Mouse (Mus musculus) left cerebral cortex, postnatal 14 days (tissue): ENCODE data around the gene Ankrd22. TPM values are rescaled to one million over a fixed set of nuclear protein-coding genes. Genes with fewer than 3 reads are reported as not detected.

ENCODE experiments used
- DNase-seq, 2 experiments: peaks; one replicate each; pipeline ENCODE4 v3.0.0; 2021 to 2022; ENCODE audit warnings: low spot score in 2 of 2, mixed read lengths in 1 of 2
- intact Hi-C: fragments of 180-260 bp; cut with DNase I; formaldehyde crosslinking; loops from one replicate; pipeline ENCODE4 v1.15.1; 2025
- total RNA-seq, 2 experiments: library from RNA; stranded (reverse); gene quantifications; 2 replicates each; pipeline ENCODE4 v1.2.3; 2021

Gene Ankrd22
- total RNA-seq, 2 experiments from 2014 or later = 0.42 TPM; not detected in 1

GRCm38 (mm10) chr19:34119102-34119501 lies 46.8 kb downstream of the Ankrd22 start:
- no peak for DNase-seq
- intact Hi-C loops = no loop called here

GRCm38 (mm10) chr19:34104841-34105240 lies 61.0 kb downstream of the Ankrd22 start:
- intact Hi-C loops = no loop called here
- no peak for DNase-seq

- intact Hi-C loops = no loop called here
- DNase-seq = no peak
Observed at GRCm38 (mm10) chr19:34101888-34102287, 64.0 kb downstream of the Ankrd22 start.

GRCm38 (mm10) chr19:34100633-34101032 lies 65.2 kb downstream of the Ankrd22 start, which contains the start of gene Lipm:
Gene Lipm, plus strand, starts transcription at chr19:34100933.
- no peak for DNase-seq
- intact Hi-C loops = no loop called here

GRCm38 (mm10) chr19:34096228-34096627 lies 69.6 kb downstream of the Ankrd22 start:
- intact Hi-C loops = no loop called here
- no peak for DNase-seq

GRCm38 (mm10) chr19:34095381-34095780 lies 70.5 kb downstream of the Ankrd22 start:
- intact Hi-C loops = no loop called here
- no peak for DNase-seq

- intact Hi-C loops = no loop called here
Observed at GRCm38 (mm10) chr19:34089011-34089680, 76.7 kb downstream of the Ankrd22 start.

GRCm38 (mm10) chr19:34078130-34078529 lies 87.7 kb downstream of the Ankrd22 start:
- intact Hi-C loops = no loop called here
- no peak for DNase-seq

More at GRCm38 (mm10) chr19:34089011-34089680, 76.7 kb downstream of the Ankrd22 start:
- DNase-seq = no peak

GRCm38 (mm10) chr19:34074239-34074638 lies 91.6 kb downstream of the Ankrd22 start:
- no peak for DNase-seq
- intact Hi-C loops = no loop called here

Other genes starting within 250 kb of the Ankrd22 start
- not detected for gene Lipf, start 204.9 kb downstream of the Ankrd22 start, total RNA-seq
- not detected for gene Lipk, start 157.8 kb downstream of the Ankrd22 start, total RNA-seq
- not detected for gene Lipn, start 98.7 kb downstream of the Ankrd22 start, total RNA-seq
- gene Lipm, start 65.1 kb downstream of the Ankrd22 start, total RNA-seq = under 1 TPM; 0.26 to 0.74 TPM
- gene Stambpl1, start 26.2 kb upstream of the Ankrd22 start, total RNA-seq = 10 to 100 TPM; 17.6 to 20.2 TPM
- gene Acta2, start 89.5 kb upstream of the Ankrd22 start, total RNA-seq = 10 to 100 TPM; 14.9 to 26.5 TPM
- 1 to 10 TPM in 1 of 2 experiments, under 1 TPM in 1; 0.40 to 1.8 TPM for gene Fas, start 124.6 kb upstream of the Ankrd22 start, total RNA-seq